Comparison of ENCODE assay signal across 11 mouse cellular contexts in genomic region chr1:60599013-60599701, GRCm38 (mm10). TPM values are rescaled to one million over a fixed set of nuclear protein-coding genes. Genes with fewer than 3 reads are reported as not detected.
DNase-seq lines count a peak whose midpoint lies in the region; ATAC-seq and TF ChIP-seq lines count a peak whose summit lies in the region.
"Had no signal": no experiment of that assay in that cellular context is flagged by ENCODE, and none has a peak within 500 bp of the region (broad histone marks: within the 10 kb centered on the region; RNA-seq: fewer than 3 reads in every experiment).

No protein-coding gene starts in this region.

- no peaks in the 10 kb centered on the region for H3K79me2 ChIP-seq in C2C12 (ENCODE audit: control insufficient read depth, insufficient read depth)

- no peak for ATAC-seq in hindbrain, embryonic 16.5 days
- no peak for ATAC-seq in midbrain, embryonic 15.5 days (replicated peaks)
- ATAC-seq: midbrain, embryonic 16.5 days had no signal

- no peaks in the 10 kb centered on the region for H3K36me3 ChIP-seq in C2C12 (ENCODE audit: control insufficient read depth, insufficient read depth)
- H3K36me3 ChIP-seq in hindbrain, embryonic 16.5 days (ENCODE audit: control insufficient read depth, insufficient read depth, low read length) = no peaks in the 10 kb centered on the region
- H3K36me3 ChIP-seq in midbrain, embryonic 15.5 days (replicated peaks) = no peaks in the 10 kb centered on the region
- H3K36me3 ChIP-seq: limb, embryonic 12.5 days had no signal

- DNase-seq in 3T3-L1 (ENCODE audit: low read depth, low spot score) = peak; percentile 66
- peak; percentile 57 to 69 for DNase-seq in cerebellum, postnatal 14 days
- peak; percentile 56 for DNase-seq in lung, adult 2 months
- no peak for DNase-seq in thymus, postnatal 14 days
- DNase-seq: heart, postnatal 14 days; kidney, postnatal 14 days had no signal

- no peaks in the 10 kb centered on the region for H3K9me3 ChIP-seq in hindbrain, embryonic 16.5 days (ENCODE audit: control insufficient read depth, low read length)
- H3K9me3 ChIP-seq in midbrain, embryonic 15.5 days = no peaks in the 10 kb centered on the region
- H3K9me3 ChIP-seq: limb, embryonic 12.5 days had no signal

- H3K79me3 ChIP-seq in C2C12 (ENCODE audit: low read depth) = no peaks in the 10 kb centered on the region

- no peak overlapping the region for H3K27ac ChIP-seq in hindbrain, embryonic 16.5 days (ENCODE audit: low read depth, low read length)
- no peak overlapping the region for H3K27ac ChIP-seq in midbrain, embryonic 15.5 days
- H3K27ac ChIP-seq: limb, embryonic 12.5 days had no signal

- H3ac ChIP-seq in C2C12 (ENCODE audit: control insufficient read depth, insufficient read length, low read depth) = no peak overlapping the region

- no peak overlapping the region for H3K4me2 ChIP-seq in hindbrain, embryonic 16.5 days (ENCODE audit: low read length)
- H3K4me2 ChIP-seq in midbrain, embryonic 15.5 days = no peak overlapping the region
- H3K4me2 ChIP-seq: limb, embryonic 12.5 days had no signal

- no peak overlapping the region for H3K4me3 ChIP-seq in C2C12 (ENCODE audit: insufficient read depth, poor library complexity, severe bottlenecking)
- no peak overlapping the region for H3K4me3 ChIP-seq in lung, adult 2 months (replicated peaks; ENCODE audit: extremely low read depth, low read depth, low read length)
- H3K4me3 ChIP-seq in hindbrain, embryonic 16.5 days (ENCODE audit: low read length) = no peak overlapping the region
- H3K4me3 ChIP-seq in midbrain, embryonic 15.5 days = no peak overlapping the region
- H3K4me3 ChIP-seq: limb, embryonic 12.5 days had no signal

- no peak overlapping the region for H3K9ac ChIP-seq in hindbrain, embryonic 16.5 days (ENCODE audit: low read depth, low read length)
- H3K9ac ChIP-seq in midbrain, embryonic 15.5 days = no peak overlapping the region
- H3K9ac ChIP-seq: limb, embryonic 12.5 days had no signal

- no peaks in the 10 kb centered on the region for H3K27me3 ChIP-seq in C2C12 (ENCODE audit: control insufficient read depth, insufficient read depth, insufficient read length)
- no peaks in the 10 kb centered on the region for H3K27me3 ChIP-seq in hindbrain, embryonic 16.5 days (replicated peaks; ENCODE audit: control insufficient read depth, insufficient read depth, low read length)
- H3K27me3 ChIP-seq in midbrain, embryonic 15.5 days (replicated peaks) = no peaks in the 10 kb centered on the region
- H3K27me3 ChIP-seq: limb, embryonic 12.5 days had no signal

- WGBS in lung, adult 2 months = 51% methylated on average over 6 of the region's 6 CpGs
- 84% methylated on average over 6 of the region's 6 CpGs for WGBS in hindbrain, embryonic 16.5 days
- WGBS in midbrain, embryonic 15.5 days = 86% methylated on average over 6 of the region's 6 CpGs

- no peak for TF ChIP-seq CTCF in C2C12 (IDR thresholded peaks at IDR 0.05; ENCODE audit: control insufficient read depth, insufficient read depth, insufficient read length)
- TF ChIP-seq CTCF in lung, adult 2 months (IDR thresholded peaks at IDR 0.05; ENCODE audit: insufficient read depth, low read length) = no peak

- TF ChIP-seq POLR2A in lung, adult 2 months (IDR thresholded peaks at IDR 0.05; ENCODE audit: borderline replicate concordance, extremely low read depth, low read depth, low read length) = no peak

- H3K4me1 ChIP-seq in lung, adult 2 months (ENCODE audit: control insufficient read depth, insufficient read depth, low read length) = peaks cover 13% of the 10 kb centered on the region
- H3K4me1 ChIP-seq in hindbrain, embryonic 16.5 days (ENCODE audit: control insufficient read depth, insufficient read depth, low read depth, low read length) = no peaks in the 10 kb centered on the region
- H3K4me1 ChIP-seq in midbrain, embryonic 15.5 days = no peaks in the 10 kb centered on the region
- H3K4me1 ChIP-seq: limb, embryonic 12.5 days had no signal

TF ChIP-seq in C2C12, 6 proteins besides CTCF, POLR2A, EP300 and RAD21:
- peak; percentile 81 for TF ChIP-seq CEBPB (IDR thresholded peaks at IDR 0.05; ENCODE audit: low read depth)
- no peak for TF ChIP-seq USF1 (IDR thresholded peaks at IDR 0.05; ENCODE audit: low read depth)
TF ChIP-seq in C2C12: peak in this region for 1.

RNA-seq across cellular contexts. Expression of gene Raph1, which starts 32.3 kb away (rescaled TPM):
- 9.5 TPM for polyA plus RNA-seq in C2C12 (2012; fragmentation: generic; extraction: Trizol)
- polyA plus RNA-seq in lung, adult 2 months (2012; rRNA removed) = 14.1 and 16.4 TPM in 2 replicates
- polyA plus RNA-seq in hindbrain, embryonic 16.5 days (2015; fragmentation: Nextera tagmentation; extraction: Ambion mirVana) = 22.0 and 22.4 TPM in 2 replicates
- 27.1 and 28.3 TPM in 2 replicates for polyA plus RNA-seq in midbrain, embryonic 15.5 days (2015; fragmentation: Nextera tagmentation; extraction: Ambion mirVana)
